Mouse (Mus musculus) stomach, postnatal 0 days (tissue): ENCODE measurements around the gene Mga. TPM values are rescaled to one million over a fixed set of nuclear protein-coding genes. Genes with fewer than 3 reads are reported as not detected.
A peak's percentile ranks its signal among the peaks of the same experiment; 100 is the strongest.

Experiments
- ATAC-seq: fragments of 200-750 bp; cut with Nextera tagmentation; 2 replicates; pipeline ENCODE4 v1.8.0; 2017; ENCODE audit not compliant: low FRiP score, low TSS enrichment
- DNase-seq: peaks from one replicate; pipeline ENCODE4 v3.0.0-alpha.2; 2016; ENCODE audit warnings: low spot score
- H3K27ac ChIP-seq: fragments of 300-500 bp; sonication (generic); replicated peaks from 2 replicates; pipeline ENCODE4 v1.5.1; 2014; ENCODE audit warnings: mild to moderate bottlenecking, control low read depth
- H3K27me3 ChIP-seq: fragments of 300-500 bp; sonication (generic); 2 replicates; pipeline ENCODE4 v1.6.1; 2014; ENCODE audit warnings: low read length; ENCODE audit not compliant: control insufficient read depth, insufficient read depth
- H3K36me3 ChIP-seq: fragments of 300-500 bp; sonication (generic); 2 replicates; pipeline ENCODE4 v1.6.1; 2014; ENCODE audit warnings: low read length, mixed read lengths; ENCODE audit not compliant: control insufficient read depth, insufficient read depth
- H3K4me1 ChIP-seq: fragments of 300-500 bp; sonication (generic); replicated peaks from 2 replicates; pipeline ENCODE4 v1.6.1; 2014; ENCODE audit warnings: antibody characterized with exemption; ENCODE audit not compliant: control insufficient read depth, insufficient read depth
- H3K4me2 ChIP-seq: fragments of 300-500 bp; sonication (generic); replicated peaks from 2 replicates; pipeline ENCODE4 v1.6.1; 2014; ENCODE audit warnings: low read depth, mild to moderate bottlenecking, control low read depth, moderate library complexity
- H3K4me3 ChIP-seq: fragments of 300-500 bp; sonication (generic); 2 replicates; pipeline ENCODE4 v1.5.1; 2014; ENCODE audit warnings: low read depth, low read length, control low read depth
- H3K9ac ChIP-seq: fragments of 300-500 bp; sonication (generic); 2 replicates; pipeline ENCODE4 v1.6.1; 2014; ENCODE audit warnings: mild to moderate bottlenecking, low read length, control low read depth, mixed read lengths
- H3K9me3 ChIP-seq: fragments of 300-500 bp; sonication (generic); 2 replicates; pipeline ENCODE4 v1.6.1; 2016; ENCODE audit warnings: low read length; ENCODE audit not compliant: control insufficient read depth
- CTCF ChIP-seq: IDR thresholded peaks from 2 replicates; pipeline ENCODE4 v1.5.1; 2016; ENCODE audit warnings: antibody characterized with exemption, low read depth, mild to moderate bottlenecking, moderate library complexity
- EP300 ChIP-seq: optimal IDR thresholded peaks from 2 replicates; pipeline ENCODE3; 2016; ENCODE audit warnings: antibody characterized with exemption
- WGBS: fragments of 180-500 bp; shearing (Covaris S2); extraction: QIAGEN DNeasy Blood & Tissue Kit; methylation state at CpG from one replicate; pipeline ENCODE4 v1.1.7; 2014; 5-methylcytosine and 5-hydroxymethylcytosine counted together
- polyA plus RNA-seq: library from polyadenylated mRNA; unstranded; fragments of >200 nt; fragmentation: Nextera tagmentation; extraction: Ambion mirVana; gene quantifications from 2 replicates; pipeline ENCODE4 v1.2.1, GENCODE M21; 2015

Gene Mga
- polyA plus RNA-seq, 1 experiment from 2014 or later = 9.4 TPM

DNA sequence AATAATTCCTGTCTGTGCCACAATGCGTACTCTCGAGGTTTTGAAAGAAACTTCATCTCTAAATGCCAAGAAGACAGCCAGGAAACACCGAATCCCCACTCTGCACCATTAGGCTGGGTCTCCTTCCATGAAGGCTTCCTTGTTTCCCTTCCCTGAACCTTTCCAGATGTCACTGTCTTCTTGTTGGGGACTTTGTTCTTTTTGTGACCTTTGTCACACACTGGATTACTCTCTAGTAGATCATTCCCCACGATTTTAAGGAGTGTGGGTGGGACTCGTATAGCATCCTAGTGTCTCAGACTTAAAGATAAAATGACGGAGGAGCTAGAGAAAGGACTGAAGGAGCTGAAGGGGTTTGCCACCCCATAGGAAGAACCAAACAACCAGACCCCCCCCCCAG is 93.9 kb downstream of the Mga start:
- 78% methylated on average over 6 of the region's 6 CpGs for WGBS
- H3K9ac ChIP-seq = no peak overlapping the region
- H3K4me2 ChIP-seq = no peak overlapping the region
- H3K27me3 ChIP-seq = no peaks in the 10 kb centered on the region
- no peaks in the 10 kb centered on the region for H3K9me3 ChIP-seq
- H3K4me3 ChIP-seq = no peak overlapping the region
- peaks cover 3% of the 10 kb centered on the region for H3K4me1 ChIP-seq
- no peak for DNase-seq
- no peak overlapping the region for H3K27ac ChIP-seq
- no peaks in the 10 kb centered on the region for H3K36me3 ChIP-seq
- TF ChIP-seq CTCF = no peak
- TF ChIP-seq EP300 = no peak
- ATAC-seq = no peak

GRCm38 (mm10) chr2:119992349-119992748 is 95.3 kb downstream of the Mga start:
- H3K4me2 ChIP-seq = no peak overlapping the region
- H3K4me1 ChIP-seq = peaks cover 3% of the 10 kb centered on the region
- TF ChIP-seq CTCF (no peak), EP300 (no peak)
- H3K36me3 ChIP-seq = no peaks in the 10 kb centered on the region
- 78% methylated on average over 2 of the region's 2 CpGs for WGBS
- no peaks in the 10 kb centered on the region for H3K27me3 ChIP-seq
- no peak overlapping the region for H3K9ac ChIP-seq
- ATAC-seq = no peak
- H3K9me3 ChIP-seq = no peaks in the 10 kb centered on the region
- H3K27ac ChIP-seq = no peak overlapping the region
- DNase-seq = no peak
- H3K4me3 ChIP-seq = no peak overlapping the region

- DNase-seq (no peak), ATAC-seq (no peak)
- Histone ChIP-seq H3K27ac (no peak overlapping the region), H3K4me3 (no peak overlapping the region), H3K27me3 (no peaks in the 10 kb centered on the region), H3K4me1 (peaks cover 3% of the 10 kb centered on the region), H3K9ac (no peak overlapping the region), H3K4me2 (no peak overlapping the region), H3K9me3 (no peaks in the 10 kb centered on the region), H3K36me3 (no peaks in the 10 kb centered on the region)
- 46% methylated on average over 2 of the region's 2 CpGs for WGBS
- TF ChIP-seq CTCF (no peak), EP300 (no peak)
These were observed 96.5 kb downstream of the Mga start for GRCm38 (mm10) chr2:119993515-119993914.

DNA sequence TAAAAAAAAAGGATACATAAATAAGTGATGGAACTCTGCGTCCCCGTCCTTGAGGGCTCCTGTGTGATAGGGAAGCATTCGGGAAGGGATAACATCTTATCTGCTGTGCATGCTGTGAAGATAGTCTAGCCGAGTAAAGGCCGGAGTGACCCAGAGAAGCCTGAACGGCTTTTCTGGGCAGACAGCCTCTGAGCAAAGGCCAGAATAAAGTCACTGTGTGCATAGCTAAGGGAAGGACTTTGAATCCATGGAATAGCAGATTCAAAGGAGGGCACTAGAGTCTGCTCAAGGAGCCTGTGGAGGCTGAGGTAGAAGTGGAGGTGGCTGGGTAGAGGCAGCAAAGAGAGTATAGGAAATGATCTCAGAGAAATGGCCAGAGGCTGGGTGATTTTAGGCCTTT is 97.8 kb downstream of the Mga start:
- Histone ChIP-seq H3K9ac (no peak overlapping the region), H3K4me2 (no peak overlapping the region), H3K36me3 (0 out of 2 replicates have a peak, but pooled peaks cover 3% of the 10 kb centered on the region), H3K4me3 (no peak overlapping the region), H3K27me3 (no peaks in the 10 kb centered on the region), H3K4me1 (peaks cover 3% of the 10 kb centered on the region), H3K27ac (peak overlapping the region; percentile 81), H3K9me3 (no peaks in the 10 kb centered on the region)
- no peak for DNase-seq
- no peak for ATAC-seq
- 83% methylated on average over 6 of the region's 6 CpGs for WGBS
- TF ChIP-seq CTCF = no peak
- TF ChIP-seq EP300 = no peak

DNA sequence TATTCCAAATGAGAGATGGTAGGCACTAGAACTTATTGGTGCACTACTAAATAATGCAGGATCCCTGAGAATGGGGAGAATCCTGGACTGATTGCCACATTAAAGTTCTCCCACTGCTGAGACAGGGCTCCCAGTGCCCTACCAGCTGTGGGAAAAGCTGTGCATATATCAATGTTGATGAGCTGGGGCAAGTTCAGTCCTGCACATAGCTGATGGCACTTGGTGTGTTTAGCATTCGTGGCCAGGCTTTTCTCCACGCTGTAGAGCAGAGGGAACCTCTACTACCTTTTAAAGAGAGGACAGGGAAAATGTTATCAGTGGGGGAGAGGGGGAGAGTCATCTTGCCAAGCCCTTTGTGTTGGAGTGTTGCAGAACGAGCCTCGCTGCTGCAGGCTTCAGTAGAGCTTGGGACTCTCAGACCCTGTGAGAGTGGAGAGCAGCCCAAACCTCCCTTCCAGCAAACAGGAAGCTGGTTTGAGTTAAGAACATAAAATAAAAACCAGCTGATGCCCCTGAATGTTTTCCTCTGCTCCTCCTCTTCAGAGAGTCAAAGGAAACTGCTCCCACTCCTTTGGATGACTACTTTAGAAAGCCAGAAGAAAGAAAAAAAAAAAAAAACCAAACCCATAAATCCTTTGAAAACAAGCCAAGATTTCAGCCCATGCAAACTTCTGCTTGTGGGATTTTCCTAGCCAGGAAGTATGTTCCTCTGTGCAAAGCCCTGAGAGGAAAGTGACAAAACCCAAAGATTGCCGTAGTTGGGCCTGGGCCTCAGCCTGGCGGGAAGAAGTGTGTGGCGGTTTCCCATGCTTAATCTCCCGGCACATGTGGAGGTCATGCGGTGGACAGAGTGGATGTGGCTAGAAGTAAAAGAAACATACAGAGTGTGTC is 98.6 kb downstream of the Mga start:
- ATAC-seq (no peak), DNase-seq (no peak)
- H3K9me3 ChIP-seq = no peaks in the 10 kb centered on the region
- 0 out of 2 replicates have a peak, but pooled peaks cover 3% of the 10 kb centered on the region for H3K36me3 ChIP-seq
- 25% methylated on average over 9 of the region's 9 CpGs for WGBS
- H3K9ac ChIP-seq = no peak overlapping the region
- no peaks in the 10 kb centered on the region for H3K27me3 ChIP-seq
- H3K27ac ChIP-seq = peak overlapping the region; percentile 81
- H3K4me1 ChIP-seq = peaks cover 3% of the 10 kb centered on the region
- no peak overlapping the region for H3K4me2 ChIP-seq
- H3K4me3 ChIP-seq = no peak overlapping the region
- no peak for TF ChIP-seq CTCF
- no peak for TF ChIP-seq EP300

DNA sequence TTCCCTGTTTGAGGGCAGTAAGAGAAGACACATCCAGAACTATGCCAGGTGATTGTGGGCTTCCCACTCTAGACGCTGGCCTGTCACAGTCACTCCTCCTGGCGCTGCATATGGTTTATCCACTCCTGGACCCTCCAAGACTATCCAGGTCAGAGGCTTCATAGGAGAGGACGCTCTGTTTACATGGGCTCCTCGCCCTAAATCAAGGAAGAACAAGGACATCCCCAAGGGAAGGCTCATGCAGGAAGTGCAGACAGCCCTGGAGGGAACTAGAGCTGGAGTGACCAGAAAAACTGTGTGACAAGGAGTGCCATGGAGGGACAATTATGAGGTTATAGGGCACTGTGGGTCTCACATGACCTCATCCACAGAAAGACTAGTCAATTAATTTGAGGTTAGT is 100.3 kb downstream of the Mga start:
- Histone ChIP-seq H3K4me3 (no peak overlapping the region), H3K27me3 (no peaks in the 10 kb centered on the region), H3K9ac (no peak overlapping the region), H3K27ac (no peak overlapping the region), H3K4me2 (no peak overlapping the region), H3K36me3 (0 out of 2 replicates have a peak, but pooled peaks cover 6% of the 10 kb centered on the region), H3K9me3 (no peaks in the 10 kb centered on the region), H3K4me1 (peaks cover 3% of the 10 kb centered on the region)
- 79% methylated on average over 4 of the region's 4 CpGs for WGBS
- DNase-seq (no peak), ATAC-seq (no peak)
- TF ChIP-seq EP300 (no peak), CTCF (no peak)
